Mouse (Mus musculus) kidney, adult 9 months (tissue): Measurements from ENCODE around the gene Gm20918.
"Not testable (repeated sequence)": the region's sequence is repeated elsewhere in the genome, so short reads cannot be mapped to it uniquely, and the experiment has no call there.

Experiments used
- DNase-seq: peaks from one replicate; pipeline ENCODE4 v3.0.0; 2022

The Gm20918 gene

DNA sequence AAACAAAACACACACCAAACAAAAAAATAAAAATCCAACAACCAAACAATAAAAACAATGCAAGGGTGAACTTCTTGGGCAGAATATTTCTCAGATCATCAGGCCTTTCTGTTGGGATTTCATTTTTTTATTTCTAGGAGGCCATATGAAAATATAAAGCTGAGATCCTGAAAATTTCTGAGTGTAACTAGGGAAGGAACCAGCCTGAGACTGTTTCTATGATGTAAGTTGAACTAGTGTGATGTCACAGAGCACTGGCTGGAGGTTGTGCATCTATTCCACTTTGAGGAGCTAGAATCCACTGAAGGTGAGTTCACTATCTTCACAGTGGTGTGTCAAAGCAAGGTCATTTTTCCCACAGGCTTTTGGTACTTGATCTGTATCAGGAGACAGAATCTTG, at the start of gene Gm20918:
Gene Gm20918 (plus strand): TSS at position 301 of the 400 bp plus-strand sequence.
- not testable (repeated sequence) for DNase-seq
